Mouse (Mus musculus) monocyte, adult 5-6 weeks (primary cell): Measurements from ENCODE around the gene Cacna1s. TPM values are rescaled to one million over a fixed set of nuclear protein-coding genes. Genes with fewer than 3 reads are reported as not detected.
A peak's percentile ranks its signal among the peaks of the same experiment; 100 is the strongest.

Experiments
- ATAC-seq: fragments of 153-309, 156-312 bp; replicated peaks from 2 replicates; pipeline ENCODE4 v1.8.0; 2017; ENCODE audit warnings: mild to moderate bottlenecking; ENCODE audit not compliant: low TSS enrichment, insufficient number of reproducible peaks, severe bottlenecking, poor library complexity, low FRiP score
- total RNA-seq: library from RNA; stranded (forward); fragments of 200-1000, 200-491, 200-594 nt; gene quantifications from 3 replicates; pipeline ENCODE4 v1.2.3, GENCODE M21; 2017

The Cacna1s gene
- total RNA-seq, 1 experiment from 2014 or later = 1.6 TPM

DNA sequence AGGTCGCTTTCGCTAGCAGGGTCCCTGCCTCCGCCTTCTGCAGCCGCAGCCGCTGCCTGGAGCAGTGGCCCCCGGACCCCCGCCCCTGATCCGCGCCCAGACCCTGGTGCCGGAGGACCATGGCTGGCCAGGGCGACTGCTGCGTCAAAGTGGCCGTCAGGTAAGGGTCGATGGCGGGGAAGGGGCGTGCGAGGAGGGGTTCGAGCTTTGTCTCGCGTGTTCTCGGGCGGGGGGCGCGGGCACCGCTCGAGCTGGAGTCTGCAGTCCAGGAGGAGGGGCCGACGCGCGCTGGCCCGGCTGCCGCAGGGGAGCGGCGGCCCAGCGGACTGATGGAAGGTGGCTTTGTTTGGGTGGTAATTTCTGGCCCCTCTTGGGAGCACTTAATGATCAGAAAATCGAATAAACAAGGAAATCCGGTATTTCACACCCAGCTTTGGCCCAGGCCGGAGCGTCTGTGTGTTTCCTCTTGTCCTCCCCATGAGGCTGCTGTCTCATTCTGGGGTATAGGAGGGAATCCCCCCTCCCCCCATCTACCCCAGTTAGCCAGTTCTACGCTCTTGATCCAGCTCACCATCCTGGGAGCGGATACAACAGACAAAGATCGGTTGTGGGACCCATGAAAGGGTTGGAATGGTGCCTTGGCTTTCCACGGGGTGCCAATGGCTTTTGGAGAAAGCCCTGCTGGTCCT, 79.2 kb downstream of the Cacna1s start:
- ATAC-seq = no peak

- no peak for ATAC-seq
Measured at GRCm38 (mm10) chr1:136132386-136133201, 80.0 kb downstream of the Cacna1s start.

DNA sequence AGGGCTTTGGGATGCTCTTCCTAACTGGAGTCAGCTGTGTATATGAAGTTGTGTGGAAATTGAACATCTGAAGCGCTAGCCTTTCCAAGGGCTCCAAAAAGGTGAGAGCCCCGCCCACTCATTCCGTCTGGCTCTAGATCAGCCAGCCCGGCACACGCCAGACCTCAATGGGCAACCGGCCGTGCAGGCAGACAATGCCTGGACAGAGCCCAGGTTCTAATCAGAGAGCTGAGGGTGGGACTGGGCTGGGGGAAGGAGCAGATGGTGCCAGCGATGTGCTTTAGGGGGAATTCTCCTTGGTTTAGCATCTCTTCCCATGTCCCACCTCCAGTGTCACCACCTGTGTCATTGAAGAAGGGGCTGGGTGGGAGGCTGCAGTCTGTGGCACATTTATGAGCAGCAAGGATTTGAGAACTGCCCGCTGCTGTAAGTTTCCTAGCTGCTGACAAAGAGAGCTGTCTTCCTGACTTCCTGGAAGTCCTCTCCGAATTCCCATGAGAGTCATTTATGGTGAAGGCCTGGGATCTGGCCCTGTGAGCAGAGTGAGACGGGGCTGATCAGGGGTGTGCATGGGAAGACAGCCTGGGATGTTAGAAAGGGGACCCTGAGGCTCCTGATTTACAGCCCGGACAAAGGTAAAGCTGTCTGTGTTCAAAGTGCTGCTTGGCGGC, 81.2 kb downstream of the Cacna1s start:
- ATAC-seq = no peak

GRCm38 (mm10) chr1:136134547-136134946, 82.0 kb downstream of the Cacna1s start:
- ATAC-seq = no peak

- ATAC-seq = peak; percentile 68
Measured at GRCm38 (mm10) chr1:136135046-136135445, 82.5 kb downstream of the Cacna1s start.

- ATAC-seq = no peak
Measured at GRCm38 (mm10) chr1:136135777-136136444, 83.4 kb downstream of the Cacna1s start.

- no peak for ATAC-seq
Measured at GRCm38 (mm10) chr1:136136547-136136946, 84.0 kb downstream of the Cacna1s start.

GRCm38 (mm10) chr1:136137071-136137531, 84.6 kb downstream of the Cacna1s start:
- ATAC-seq = peak; percentile 25

DNA sequence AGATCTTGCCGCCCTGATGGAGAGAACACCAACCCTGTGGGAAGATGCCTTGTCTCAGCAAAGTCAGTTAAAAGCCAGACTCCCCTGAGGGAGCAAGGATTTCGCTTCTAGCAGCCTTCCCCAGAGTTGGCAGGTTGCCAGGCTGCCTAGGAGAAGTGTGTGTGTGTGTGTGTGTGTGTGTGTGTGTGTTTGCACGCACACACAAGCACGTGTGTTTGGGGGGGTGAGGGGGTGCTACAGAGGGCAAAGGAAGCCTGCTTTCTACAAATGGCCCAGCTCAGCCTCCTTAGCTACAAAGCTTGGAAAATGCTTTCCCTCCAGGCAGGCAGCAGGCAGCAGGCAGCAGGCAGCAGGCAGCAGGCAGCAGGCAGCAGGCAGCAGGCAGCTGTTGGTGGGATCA, 85.0 kb downstream of the Cacna1s start:
- no peak for ATAC-seq

DNA sequence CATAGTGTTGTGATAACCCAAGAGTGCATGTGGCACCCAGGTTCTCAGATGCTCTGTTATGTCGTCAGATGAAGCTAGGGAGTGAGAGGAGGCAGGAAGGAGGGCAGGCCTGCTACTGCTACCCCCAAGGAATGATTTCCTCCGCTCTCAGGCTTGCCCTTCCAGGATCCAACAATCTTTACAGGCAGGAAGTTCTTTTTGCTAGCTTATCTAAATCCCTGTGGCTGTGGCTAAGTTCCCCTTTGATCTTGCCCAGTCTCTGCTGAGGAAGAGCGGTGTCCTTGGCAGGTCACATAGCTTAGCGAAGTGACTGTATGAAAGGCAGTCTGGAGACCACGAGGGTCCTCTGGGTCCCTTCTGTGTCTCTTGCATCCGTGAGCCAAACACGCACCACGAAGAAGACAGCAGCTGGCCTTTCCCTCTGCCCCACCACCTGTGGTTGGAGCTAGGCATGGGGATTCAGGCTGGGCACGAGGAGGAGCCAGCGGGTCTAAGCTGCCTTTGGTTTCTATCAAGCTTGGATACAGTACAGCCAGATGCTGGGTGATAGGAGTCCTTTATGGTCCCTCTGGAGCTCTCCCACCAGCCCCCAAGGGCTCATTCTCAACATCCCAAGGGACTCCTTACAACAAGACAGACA, 85.8 kb downstream of the Cacna1s start:
- no peak for ATAC-seq

DNA sequence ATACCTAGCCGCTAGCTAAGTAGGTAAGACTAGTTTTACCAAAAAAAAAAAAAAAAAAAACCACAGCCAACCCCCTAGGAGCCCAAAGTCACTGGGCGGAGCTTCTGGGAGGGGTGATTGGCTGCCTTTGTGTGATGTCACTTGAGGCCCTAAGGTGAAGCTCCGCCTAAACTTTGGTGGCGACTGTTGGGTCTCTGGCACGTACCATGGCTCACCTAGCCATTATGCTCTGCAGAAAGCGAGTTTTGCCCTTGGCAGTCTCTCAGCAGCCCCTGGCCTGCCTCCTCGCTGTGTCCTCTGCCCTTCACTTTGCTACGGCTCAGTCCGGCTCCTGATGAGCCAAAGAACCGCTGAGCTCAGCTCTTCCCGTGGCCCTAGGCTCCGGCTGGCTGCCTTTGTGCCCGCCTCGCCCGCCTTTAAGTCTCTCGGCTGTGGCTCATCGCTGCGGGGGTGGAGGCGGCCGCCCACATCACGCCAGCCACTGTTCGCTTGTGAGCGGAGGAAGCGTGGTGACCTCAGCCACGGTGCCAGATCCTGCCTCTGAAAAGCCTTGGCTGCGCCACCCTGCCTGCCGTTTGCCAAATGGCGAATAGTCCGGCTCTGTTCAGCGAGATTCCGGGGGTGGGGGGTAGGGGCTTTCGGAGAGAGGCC, 87.6 kb downstream of the Cacna1s start:
- ATAC-seq = peak; percentile 58

GRCm38 (mm10) chr1:136141176-136141950, 88.8 kb downstream of the Cacna1s start:
- peak; percentile 49 for ATAC-seq

DNA sequence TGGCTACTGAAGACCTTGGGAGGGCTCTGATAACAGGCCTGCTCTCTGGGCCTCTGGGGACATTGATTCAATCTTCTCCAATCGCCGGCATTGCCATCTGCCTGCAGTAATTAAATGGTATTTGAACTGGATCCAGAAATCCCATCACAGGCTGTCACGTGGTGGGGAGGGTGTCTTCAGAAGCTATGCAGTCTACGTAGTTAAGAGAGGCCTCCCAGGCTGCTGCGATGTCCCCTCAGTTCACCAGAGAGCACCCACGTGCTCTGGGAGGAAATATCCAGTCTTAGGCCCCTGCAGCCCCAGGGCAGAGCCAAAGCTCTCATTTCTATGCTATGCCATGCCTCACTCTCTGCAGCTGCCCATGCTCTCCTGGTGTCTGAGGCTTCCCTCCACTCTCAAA, 89.8 kb downstream of the Cacna1s start:
- ATAC-seq = no peak

- ATAC-seq = no peak
Measured at GRCm38 (mm10) chr1:136143514-136143913, 91.0 kb downstream of the Cacna1s start.

- ATAC-seq = no peak
Measured at GRCm38 (mm10) chr1:136149702-136150101, 97.2 kb downstream of the Cacna1s start.

DNA sequence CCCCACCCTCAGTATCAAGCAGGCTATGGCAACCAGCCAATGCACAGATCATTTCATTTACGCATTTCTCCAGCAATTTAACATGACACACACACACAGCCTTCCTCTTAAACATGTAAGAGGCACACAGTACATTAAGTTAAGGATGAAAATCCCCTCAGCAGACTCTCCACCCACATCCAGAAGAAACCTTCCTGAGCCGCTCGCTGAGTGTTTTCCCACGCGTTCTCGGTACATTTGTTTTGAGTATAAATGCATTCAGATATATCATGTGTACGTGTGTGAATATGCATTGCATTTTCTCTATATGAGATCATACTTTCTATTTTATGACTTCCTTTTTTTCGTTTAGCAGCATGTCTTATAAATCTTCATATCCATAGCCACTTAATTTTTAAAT, 98.8 kb downstream of the Cacna1s start:
- ATAC-seq = no peak

DNA sequence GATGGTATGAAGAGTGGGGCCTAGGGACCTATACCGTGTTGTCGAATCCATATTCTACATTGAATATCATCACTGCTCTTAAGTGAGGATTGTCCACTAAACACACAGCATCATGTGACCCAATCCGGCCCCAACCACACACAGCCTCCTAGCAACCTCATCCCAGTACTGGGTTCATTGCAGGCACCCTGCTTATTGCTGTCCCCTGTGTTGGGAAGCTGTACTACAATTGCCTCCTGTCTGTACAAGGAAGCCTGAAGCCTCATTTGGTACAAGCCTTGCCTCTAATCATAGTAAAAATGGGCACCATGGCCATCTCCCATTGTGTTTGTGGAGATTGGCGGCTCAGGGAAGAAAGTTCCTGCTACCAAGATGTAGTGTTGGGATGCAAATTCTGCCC, 103.8 kb downstream of the Cacna1s start:
- ATAC-seq = no peak
